Mouse (Mus musculus) cerebellum, adult 8-10 months (tissue): ENCODE data around the gene Teddm3.
"Not testable (repeated sequence)": the region's sequence is repeated elsewhere in the genome, so short reads cannot be mapped to it uniquely, and the experiment has no call there.

Experiments used
- DNase-seq: peaks from one replicate; pipeline ENCODE4 v3.0.0; 2022

Gene Teddm3

GRCm38 (mm10) chr16:21148451-21148850 is 5.3 kb downstream of the Teddm3 start:
- not testable (repeated sequence) for DNase-seq

DNA sequence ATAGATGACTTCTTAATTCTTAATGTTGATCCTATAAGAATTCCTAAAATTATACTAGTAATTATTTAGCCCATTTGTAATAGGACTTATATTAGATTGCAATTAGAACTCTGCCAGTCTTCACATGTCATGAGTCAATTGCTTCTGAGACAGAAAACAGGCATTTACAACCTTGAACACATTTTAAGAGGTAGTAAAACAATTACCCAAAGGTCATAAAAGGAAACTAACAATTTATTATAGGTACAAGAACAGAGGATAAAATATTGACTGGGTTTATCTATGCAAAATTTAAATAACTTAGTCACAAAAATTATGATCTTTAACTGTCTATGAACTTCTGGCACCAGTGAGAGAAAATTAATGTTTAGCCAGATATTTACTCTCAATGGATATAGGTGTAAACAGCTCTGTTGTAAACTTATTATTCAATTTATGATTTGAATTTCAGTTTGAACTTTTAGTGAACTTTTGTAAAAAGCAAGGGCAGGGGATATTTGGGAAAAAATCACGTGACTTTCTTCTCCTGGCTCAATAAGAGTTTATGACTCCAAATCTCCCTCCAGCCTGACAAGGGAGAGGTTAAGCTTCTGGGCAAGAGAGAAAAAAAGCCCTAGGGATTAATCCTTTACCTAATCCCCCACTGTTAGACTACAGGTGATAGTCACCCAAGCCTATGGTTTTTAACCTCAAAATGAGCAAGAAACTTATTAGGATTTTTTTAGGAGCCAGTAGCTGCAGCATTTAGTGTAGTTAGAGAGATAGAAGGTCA is 17.3 kb downstream of the Teddm3 start:
- DNase-seq: no peak

DNA sequence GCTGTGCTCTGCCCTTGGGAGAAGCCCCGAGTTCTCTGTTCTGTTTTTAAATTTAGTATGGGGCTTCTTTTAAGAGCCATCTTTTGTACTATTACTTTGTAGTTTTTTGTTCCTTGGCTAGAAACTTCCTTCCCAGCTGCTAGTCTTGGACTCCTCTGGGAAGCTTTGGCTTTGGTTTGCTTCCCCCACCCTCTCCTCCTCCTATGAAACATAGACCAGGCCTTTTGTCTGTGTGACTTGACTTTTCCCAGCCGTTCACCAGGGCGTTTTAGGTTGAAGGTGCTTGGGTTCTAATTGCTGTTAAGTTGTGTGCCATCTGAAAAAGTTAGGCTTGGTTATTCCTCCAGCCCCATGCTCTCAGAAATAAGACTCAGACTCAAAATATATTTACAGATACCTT is 26.1 kb downstream of the Teddm3 start:
- not testable (repeated sequence) for DNase-seq

DNA sequence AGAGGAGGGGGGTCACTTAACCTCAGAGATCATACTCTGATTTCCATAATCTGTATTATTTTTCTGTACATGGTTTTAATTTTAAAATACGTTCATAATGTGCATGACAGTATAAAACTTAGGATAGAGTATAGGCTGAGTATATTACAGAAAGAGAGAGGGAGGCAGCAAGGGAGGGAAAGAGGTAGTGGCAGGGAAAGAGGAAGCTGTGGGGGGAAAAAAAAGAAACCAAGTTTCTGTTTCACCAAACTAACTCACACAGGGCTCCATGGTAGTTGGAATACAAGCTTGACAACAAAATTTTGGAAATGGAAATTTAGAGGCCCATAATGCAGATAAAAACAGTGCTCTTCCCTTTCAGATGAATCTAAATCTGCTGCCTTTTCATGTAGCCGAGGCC is 31.0 kb downstream of the Teddm3 start:
- not testable (repeated sequence) for DNase-seq

DNA sequence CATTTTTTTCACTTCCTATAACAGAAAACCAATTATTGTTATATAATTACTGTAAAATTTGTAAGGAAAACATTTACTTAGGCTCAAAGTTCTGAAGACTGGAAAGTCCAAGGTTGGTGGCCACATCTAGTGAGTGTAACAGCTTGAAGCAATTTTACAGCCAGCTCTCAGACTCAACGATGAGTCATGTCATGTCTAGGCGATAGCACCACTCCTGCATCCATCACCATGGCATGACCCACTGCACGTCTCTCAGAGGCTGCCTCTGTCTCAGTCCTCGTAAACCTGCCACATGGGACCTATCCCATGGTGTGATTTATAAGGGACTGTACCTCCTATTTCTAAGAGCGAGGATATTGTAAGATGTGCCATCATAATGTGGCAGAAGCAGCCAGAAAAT is 37.7 kb downstream of the Teddm3 start:
- DNase-seq: no peak

DNA sequence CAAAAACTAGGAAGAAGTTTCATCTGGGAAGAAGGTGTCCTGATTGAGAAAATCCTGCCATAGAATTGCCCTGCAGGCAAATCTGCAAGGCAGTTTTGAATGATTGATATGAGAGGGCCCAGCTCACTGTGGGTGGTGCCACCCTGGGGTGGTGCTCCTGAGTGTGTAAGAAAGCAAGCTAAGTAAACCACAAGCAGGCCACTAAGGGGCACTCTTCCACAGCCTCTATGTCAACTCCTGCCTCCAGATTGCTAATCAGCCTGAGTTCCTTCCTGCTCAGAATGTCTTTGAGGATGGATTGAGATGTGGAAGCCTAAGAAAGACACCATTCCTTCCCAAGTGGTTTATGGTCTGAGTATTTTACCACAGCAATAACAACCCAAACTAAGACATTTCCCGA is 44.3 kb downstream of the Teddm3 start:
- no peak for DNase-seq
